28 mouse cellular contexts compared by ENCODE assay signal in the genomic region with DNA sequence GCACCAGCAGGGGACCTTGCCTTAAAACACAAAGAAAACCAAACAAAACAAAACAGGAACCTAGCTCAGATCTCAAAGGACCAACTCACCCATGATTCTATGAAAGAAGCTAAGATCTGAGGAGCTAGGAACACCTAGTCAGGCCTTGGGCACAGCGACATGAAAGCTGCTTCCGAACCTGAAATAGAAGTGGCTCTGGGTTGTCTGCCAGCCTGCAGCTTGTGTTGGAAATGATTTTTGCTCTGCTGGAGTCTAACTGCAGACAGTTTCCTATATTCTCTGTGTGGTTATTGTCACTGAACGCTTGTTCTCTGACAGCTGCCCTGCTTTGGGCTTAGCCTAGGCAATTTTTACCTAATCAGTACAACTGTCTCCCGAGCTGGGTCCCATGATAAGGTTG.
DNase-seq lines count a peak whose midpoint lies in the region; ATAC-seq lines count a peak whose summit lies in the region.
"Had no signal": no experiment of that assay in that cellular context is flagged by ENCODE, and none has a peak within 500 bp of the region (broad histone marks: within the 10 kb centered on the region; RNA-seq: fewer than 3 reads in every experiment).

No protein-coding gene starts in this region.

- H3K4me1 ChIP-seq in heart, embryonic 13.5 days = peaks cover 58% of the 10 kb centered on the region
- H3K4me1 ChIP-seq: hindbrain, embryonic 15.5 days had no signal

- peak overlapping the region; percentile 13; the same call in 1 of the 2 replicates for H3K9ac ChIP-seq in heart, embryonic 13.5 days
- H3K9ac ChIP-seq: embryonic facial prominence, embryonic 12.5 days; forebrain, embryonic 15.5 days; hindbrain, embryonic 15.5 days; liver, embryonic 14.5 days; neural tube, embryonic 12.5 days had no signal

- no peak overlapping the region for H3K4me3 ChIP-seq in heart, embryonic 13.5 days
- H3K4me3 ChIP-seq: embryonic facial prominence, embryonic 12.5 days; forebrain, embryonic 15.5 days; hindbrain, embryonic 10.5 days; hindbrain, embryonic 15.5 days; midbrain, embryonic 10.5 days; myocyte; neural tube, embryonic 12.5 days had no signal

- H3K27ac ChIP-seq in heart, embryonic 13.5 days (replicated peaks) = peak overlapping the region; percentile 29
- H3K27ac ChIP-seq: embryonic facial prominence, embryonic 12.5 days; forebrain, embryonic 15.5 days; hindbrain, embryonic 10.5 days; hindbrain, embryonic 15.5 days; liver, embryonic 14.5 days; macrophage; midbrain, embryonic 10.5 days; neural tube, embryonic 12.5 days had no signal

- no peak overlapping the region for H3K4me2 ChIP-seq in heart, embryonic 13.5 days
- H3K4me2 ChIP-seq: embryonic facial prominence, embryonic 12.5 days; forebrain, embryonic 15.5 days; hindbrain, embryonic 15.5 days; neural tube, embryonic 12.5 days had no signal

- ATAC-seq in heart, embryonic 13.5 days (ENCODE audit: extremely low read depth, insufficient number of reproducible peaks, low FRiP score, low TSS enrichment) = no peak
- peak; percentile 17; the same call in 1 of the 2 replicates for ATAC-seq in megakaryocyte progenitor cell, adult 5-6 weeks (replicated peaks; ENCODE audit: poor library complexity)
- ATAC-seq: activated CD4-positive, CD25-positive, alpha-beta regulatory T cell, adult 4 months; forebrain, embryonic 15.5 days; inflammation-experienced regulatory T-cells, adult 6 months had no signal

- H3K36me3 ChIP-seq in heart, embryonic 13.5 days = no peaks in the 10 kb centered on the region
- H3K36me3 ChIP-seq: embryonic facial prominence, embryonic 12.5 days; forebrain, embryonic 15.5 days; hindbrain, embryonic 10.5 days; hindbrain, embryonic 15.5 days; midbrain, embryonic 10.5 days; neural tube, embryonic 12.5 days had no signal

- WGBS in heart, embryonic 13.5 days = 26% methylated on average over 4 of the region's 4 CpGs

- no peaks in the 10 kb centered on the region; the same call in 1 of the 2 replicates for H3K27me3 ChIP-seq in heart, embryonic 13.5 days (replicated peaks)
- H3K27me3 ChIP-seq: CH12.LX; embryonic facial prominence, embryonic 12.5 days; forebrain, embryonic 15.5 days; hindbrain, embryonic 15.5 days; neural tube, embryonic 12.5 days had no signal

- H3K9me3 ChIP-seq in heart, embryonic 13.5 days = no peaks in the 10 kb centered on the region
- H3K9me3 ChIP-seq: embryonic facial prominence, embryonic 12.5 days; forebrain, embryonic 15.5 days; hindbrain, embryonic 10.5 days; hindbrain, embryonic 15.5 days; midbrain, embryonic 10.5 days; neural tube, embryonic 12.5 days had no signal

- intact Hi-C loops in heart, postnatal 14 days (cut with DNase I) = no loop called here
- intact Hi-C loops in left cerebral cortex, postnatal 14 days (cut with DNase I) = no loop called here
- intact Hi-C loops in left cerebral cortex, postnatal 4 days (cut with DNase I) = no loop called here

- DNase-seq in heart, postnatal 14 days = no peak
- DNase-seq in left cerebral cortex, postnatal 14 days (ENCODE audit: low spot score in 2 of 2) = peak; percentile 35 to 55
- no peak for DNase-seq in left cerebral cortex, postnatal 4 days
- DNase-seq in cerebellum, adult 11 months = no peak
- DNase-seq: adrenal gland, adult 2 months; cerebellum, adult 9-11 months; embryo, embryonic 11 days; gastrocnemius, postnatal 14 days; kidney, adult 11 months; kidney, postnatal 14 days; layer of hippocampus, postnatal 36 days; liver; lung, adult 2 months; lung, postnatal 10 days had no signal

Comparison
In these comparisons a context has a peak if more than half of its experiments do, and no peak if none do; other contexts are left out.
1. DNase-seq: peak in left cerebral cortex, postnatal 14 days (2 of 2); none in heart, postnatal 14 days (0 of 2), left cerebral cortex, postnatal 4 days (single experiment) and cerebellum, adult 11 months (single experiment).